Mouse (Mus musculus): ENCODE measurements around the gene Hao1. TPM values are rescaled to one million over a fixed set of nuclear protein-coding genes. Genes with fewer than 3 reads are reported as not detected.

The Hao1 gene
- polyA plus RNA-seq, 1 experiment from 2014 or later = 0.18 TPM

- H3K36me3 ChIP-seq (ENCODE audit: control insufficient read depth, insufficient read depth, low read length) = no peaks in the 10 kb centered on the region
- 69% methylated on average over 5 of the region's 5 CpGs for WGBS
- no peak overlapping the region for H3K4me3 ChIP-seq (replicated peaks; ENCODE audit: low read length)
- H3K27me3 ChIP-seq (ENCODE audit: control insufficient read depth, insufficient read depth, low read length) = no peaks in the 10 kb centered on the region
- no peak overlapping the region for H3K4me2 ChIP-seq (ENCODE audit: low read depth, low read length)
- H3K9me3 ChIP-seq (replicated peaks; ENCODE audit: control insufficient read depth, low read length) = no peaks in the 10 kb centered on the region
- no peak overlapping the region for H3K9ac ChIP-seq (ENCODE audit: low read length)
- no peak overlapping the region for H3K27ac ChIP-seq (ENCODE audit: low read length)
- no peaks in the 10 kb centered on the region for H3K4me1 ChIP-seq (ENCODE audit: control insufficient read depth, insufficient read depth, low read length)
- no peak for ATAC-seq (ENCODE audit: insufficient read depth, low FRiP score)
Measured at GRCm38 (mm10) chr2:134541019-134541418, 13.1 kb downstream of the Hao1 start.

GRCm38 (mm10) chr2:134538451-134538850 is 15.7 kb downstream of the Hao1 start:
- 60% methylated on average over 4 of the region's 4 CpGs for WGBS

GRCm38 (mm10) chr2:134528122-134528810 is 25.9 kb downstream of the Hao1 start:
- no peak for ATAC-seq (ENCODE audit: insufficient read depth, low FRiP score)
- H3K27me3 ChIP-seq (ENCODE audit: control insufficient read depth, insufficient read depth, low read length) = no peaks in the 10 kb centered on the region
- no peaks in the 10 kb centered on the region for H3K4me1 ChIP-seq (ENCODE audit: control insufficient read depth, insufficient read depth, low read length)
- H3K9ac ChIP-seq (ENCODE audit: low read length) = no peak overlapping the region; the same call in 1 of the 2 replicates
- no peaks in the 10 kb centered on the region for H3K36me3 ChIP-seq (ENCODE audit: control insufficient read depth, insufficient read depth, low read length)
- no peaks in the 10 kb centered on the region for H3K9me3 ChIP-seq (replicated peaks; ENCODE audit: control insufficient read depth, low read length)
- H3K4me3 ChIP-seq (replicated peaks; ENCODE audit: low read length) = no peak overlapping the region
- 44% methylated on average over 7 of the region's 7 CpGs for WGBS
- H3K4me2 ChIP-seq (ENCODE audit: low read depth, low read length) = peak overlapping the region; percentile 24; the same call in 1 of the 2 replicates
- peak overlapping the region; percentile 38; the same call in 1 of the 2 replicates for H3K27ac ChIP-seq (ENCODE audit: low read length)

More at GRCm38 (mm10) chr2:134538451-134538850, 15.7 kb downstream of the Hao1 start:
- Histone ChIP-seq H3K4me1 (ENCODE audit: control insufficient read depth, insufficient read depth, low read length) (no peaks in the 10 kb centered on the region), H3K36me3 (ENCODE audit: control insufficient read depth, insufficient read depth, low read length) (no peaks in the 10 kb centered on the region), H3K4me2 (ENCODE audit: low read depth, low read length) (no peak overlapping the region), H3K4me3 (replicated peaks; ENCODE audit: low read length) (no peak overlapping the region), H3K9me3 (replicated peaks; ENCODE audit: control insufficient read depth, low read length) (no peaks in the 10 kb centered on the region), H3K9ac (ENCODE audit: low read length) (no peak overlapping the region), H3K27me3 (ENCODE audit: control insufficient read depth, insufficient read depth, low read length) (no peaks in the 10 kb centered on the region), H3K27ac (ENCODE audit: low read length) (no peak overlapping the region)
- no peak for ATAC-seq (ENCODE audit: insufficient read depth, low FRiP score)

GRCm38 (mm10) chr2:134527419-134528114 is 26.6 kb downstream of the Hao1 start:
- H3K9ac ChIP-seq (ENCODE audit: low read length) = no peak overlapping the region
- no peak for ATAC-seq (ENCODE audit: insufficient read depth, low FRiP score)
- no peaks in the 10 kb centered on the region for H3K27me3 ChIP-seq (ENCODE audit: control insufficient read depth, insufficient read depth, low read length)
- H3K36me3 ChIP-seq (ENCODE audit: control insufficient read depth, insufficient read depth, low read length) = no peaks in the 10 kb centered on the region
- no peaks in the 10 kb centered on the region for H3K4me1 ChIP-seq (ENCODE audit: control insufficient read depth, insufficient read depth, low read length)
- H3K9me3 ChIP-seq (replicated peaks; ENCODE audit: control insufficient read depth, low read length) = no peaks in the 10 kb centered on the region
- WGBS = 52% methylated on average over 11 of the region's 11 CpGs
- H3K4me2 ChIP-seq (ENCODE audit: low read depth, low read length) = peak overlapping the region; percentile 24; the same call in 1 of the 2 replicates
- peak overlapping the region; percentile 38; the same call in 1 of the 2 replicates for H3K27ac ChIP-seq (ENCODE audit: low read length)
- no peak overlapping the region for H3K4me3 ChIP-seq (replicated peaks; ENCODE audit: low read length)

- no peak overlapping the region for H3K4me3 ChIP-seq (replicated peaks; ENCODE audit: low read length)
- no peaks in the 10 kb centered on the region for H3K4me1 ChIP-seq (ENCODE audit: control insufficient read depth, insufficient read depth, low read length)
- no peaks in the 10 kb centered on the region for H3K9me3 ChIP-seq (replicated peaks; ENCODE audit: control insufficient read depth, low read length)
- H3K36me3 ChIP-seq (ENCODE audit: control insufficient read depth, insufficient read depth, low read length) = no peaks in the 10 kb centered on the region
- no peak overlapping the region for H3K4me2 ChIP-seq (ENCODE audit: low read depth, low read length)
- H3K9ac ChIP-seq (ENCODE audit: low read length) = no peak overlapping the region
- no peaks in the 10 kb centered on the region for H3K27me3 ChIP-seq (ENCODE audit: control insufficient read depth, insufficient read depth, low read length)
- no peak for ATAC-seq (ENCODE audit: insufficient read depth, low FRiP score)
- no peak overlapping the region for H3K27ac ChIP-seq (ENCODE audit: low read length)
Measured at GRCm38 (mm10) chr2:134518042-134518441, 36.1 kb downstream of the Hao1 start.

GRCm38 (mm10) chr2:134499777-134500176 is 54.4 kb downstream of the Hao1 start:
- no peaks in the 10 kb centered on the region for H3K27me3 ChIP-seq (ENCODE audit: control insufficient read depth, insufficient read depth, low read length)
- H3K4me1 ChIP-seq (ENCODE audit: control insufficient read depth, insufficient read depth, low read length) = no peaks in the 10 kb centered on the region
- no peaks in the 10 kb centered on the region for H3K36me3 ChIP-seq (ENCODE audit: control insufficient read depth, insufficient read depth, low read length)
- WGBS = 78% methylated on average over 3 of the region's 3 CpGs
- no peaks in the 10 kb centered on the region for H3K9me3 ChIP-seq (replicated peaks; ENCODE audit: control insufficient read depth, low read length)
- no peak overlapping the region for H3K9ac ChIP-seq (ENCODE audit: low read length)
- H3K27ac ChIP-seq (ENCODE audit: low read length) = no peak overlapping the region
- no peak overlapping the region for H3K4me2 ChIP-seq (ENCODE audit: low read depth, low read length)
- no peak for ATAC-seq (ENCODE audit: insufficient read depth, low FRiP score)
- H3K4me3 ChIP-seq (replicated peaks; ENCODE audit: low read length) = no peak overlapping the region

- Histone ChIP-seq H3K4me2 (ENCODE audit: low read depth, low read length) (no peak overlapping the region), H3K9me3 (replicated peaks; ENCODE audit: control insufficient read depth, low read length) (no peaks in the 10 kb centered on the region), H3K9ac (ENCODE audit: low read length) (no peak overlapping the region), H3K27me3 (ENCODE audit: control insufficient read depth, insufficient read depth, low read length) (no peaks in the 10 kb centered on the region), H3K4me1 (ENCODE audit: control insufficient read depth, insufficient read depth, low read length) (no peaks in the 10 kb centered on the region), H3K4me3 (replicated peaks; ENCODE audit: low read length) (no peak overlapping the region), H3K36me3 (ENCODE audit: control insufficient read depth, insufficient read depth, low read length) (no peaks in the 10 kb centered on the region), H3K27ac (ENCODE audit: low read length) (no peak overlapping the region)
- WGBS = 56% methylated on average over 7 of the region's 7 CpGs
- no peak for ATAC-seq (ENCODE audit: insufficient read depth, low FRiP score)
Measured at GRCm38 (mm10) chr2:134498450-134498849, 55.7 kb downstream of the Hao1 start.

- Histone ChIP-seq H3K9ac (ENCODE audit: low read length) (no peak overlapping the region), H3K9me3 (replicated peaks; ENCODE audit: control insufficient read depth, low read length) (no peaks in the 10 kb centered on the region), H3K36me3 (ENCODE audit: control insufficient read depth, insufficient read depth, low read length) (no peaks in the 10 kb centered on the region), H3K4me2 (ENCODE audit: low read depth, low read length) (no peak overlapping the region), H3K27me3 (ENCODE audit: control insufficient read depth, insufficient read depth, low read length) (no peaks in the 10 kb centered on the region), H3K4me1 (ENCODE audit: control insufficient read depth, insufficient read depth, low read length) (no peaks in the 10 kb centered on the region), H3K4me3 (replicated peaks; ENCODE audit: low read length) (no peak overlapping the region), H3K27ac (ENCODE audit: low read length) (no peak overlapping the region)
- 87% methylated on average over 6 of the region's 6 CpGs for WGBS
- ATAC-seq (ENCODE audit: insufficient read depth, low FRiP score) = no peak
Measured at GRCm38 (mm10) chr2:134488671-134489070, 65.5 kb downstream of the Hao1 start.

GRCm38 (mm10) chr2:134486055-134486834 is 67.9 kb downstream of the Hao1 start:
- H3K4me1 ChIP-seq (ENCODE audit: control insufficient read depth, insufficient read depth, low read length) = no peaks in the 10 kb centered on the region
- H3K9ac ChIP-seq (ENCODE audit: low read length) = no peak overlapping the region
- H3K27me3 ChIP-seq (ENCODE audit: control insufficient read depth, insufficient read depth, low read length) = no peaks in the 10 kb centered on the region
- H3K4me3 ChIP-seq (replicated peaks; ENCODE audit: low read length) = no peak overlapping the region
- H3K27ac ChIP-seq (ENCODE audit: low read length) = no peak overlapping the region
- no peaks in the 10 kb centered on the region for H3K9me3 ChIP-seq (replicated peaks; ENCODE audit: control insufficient read depth, low read length)
- 0 out of 2 replicates have a peak, but pooled peaks have one; percentile 29 for ATAC-seq (ENCODE audit: insufficient read depth, low FRiP score)
- 27% methylated on average over 11 of the region's 11 CpGs for WGBS
- no peaks in the 10 kb centered on the region for H3K36me3 ChIP-seq (ENCODE audit: control insufficient read depth, insufficient read depth, low read length)
- no peak overlapping the region for H3K4me2 ChIP-seq (ENCODE audit: low read depth, low read length)
